Mouse (Mus musculus): Measurements from ENCODE around the gene Rasgef1b.

Gene Rasgef1b

GRCm38 (mm10) chr5:99606164-99606858 lies 122.6 kb downstream of the Rasgef1b start:
- no peak for DNase-seq (ENCODE audit: extremely low read depth, low read depth)

GRCm38 (mm10) chr5:99602244-99603023 lies 126.4 kb downstream of the Rasgef1b start:
- DNase-seq (ENCODE audit: extremely low read depth, low read depth), result no peak

GRCm38 (mm10) chr5:99599376-99599775 lies 129.5 kb downstream of the Rasgef1b start:
- DNase-seq (ENCODE audit: extremely low read depth, low read depth), result no peak

- DNase-seq (ENCODE audit: extremely low read depth, low read depth), result no peak
Observed at GRCm38 (mm10) chr5:99598470-99599110, 130.3 kb downstream of the Rasgef1b start.

GRCm38 (mm10) chr5:99597701-99598100 lies 131.2 kb downstream of the Rasgef1b start:
- DNase-seq (ENCODE audit: extremely low read depth, low read depth), result no peak

GRCm38 (mm10) chr5:99591348-99591747 lies 137.5 kb downstream of the Rasgef1b start:
- no peak for DNase-seq (ENCODE audit: extremely low read depth, low read depth)

- DNase-seq (ENCODE audit: extremely low read depth, low read depth), result no peak
Observed at GRCm38 (mm10) chr5:99590539-99590938, 138.3 kb downstream of the Rasgef1b start.

GRCm38 (mm10) chr5:99587994-99588393 lies 140.9 kb downstream of the Rasgef1b start:
- no peak for DNase-seq (ENCODE audit: extremely low read depth, low read depth)

- DNase-seq (ENCODE audit: extremely low read depth, low read depth), result no peak
Observed at GRCm38 (mm10) chr5:99587589-99587988, 141.3 kb downstream of the Rasgef1b start.

- DNase-seq (ENCODE audit: extremely low read depth, low read depth), result no peak
Observed at GRCm38 (mm10) chr5:99586287-99586686, 142.6 kb downstream of the Rasgef1b start.

- no peak for DNase-seq (ENCODE audit: extremely low read depth, low read depth)
Observed at GRCm38 (mm10) chr5:99585166-99585898, 143.5 kb downstream of the Rasgef1b start.

- no peak for DNase-seq (ENCODE audit: extremely low read depth, low read depth)
Observed at GRCm38 (mm10) chr5:99584266-99584665, 144.6 kb downstream of the Rasgef1b start.

- no peak for DNase-seq (ENCODE audit: extremely low read depth, low read depth)
Observed at GRCm38 (mm10) chr5:99582055-99582454, 146.8 kb downstream of the Rasgef1b start.

- DNase-seq (ENCODE audit: extremely low read depth, low read depth), result no peak
Observed at GRCm38 (mm10) chr5:99578692-99579091, 150.2 kb downstream of the Rasgef1b start.

- DNase-seq (ENCODE audit: extremely low read depth, low read depth), result no peak
Observed at GRCm38 (mm10) chr5:99575897-99576296, 153.0 kb downstream of the Rasgef1b start.

GRCm38 (mm10) chr5:99564501-99565323 lies 164.2 kb downstream of the Rasgef1b start:
- DNase-seq (ENCODE audit: extremely low read depth, low read depth), result no peak

GRCm38 (mm10) chr5:99562096-99562495 lies 166.8 kb downstream of the Rasgef1b start:
- no peak for DNase-seq (ENCODE audit: extremely low read depth, low read depth)

- no peak for DNase-seq (ENCODE audit: extremely low read depth, low read depth)
Observed at GRCm38 (mm10) chr5:99559814-99560213, 169.1 kb downstream of the Rasgef1b start.

GRCm38 (mm10) chr5:99558231-99558630 lies 170.6 kb downstream of the Rasgef1b start:
- no peak for DNase-seq (ENCODE audit: extremely low read depth, low read depth)

GRCm38 (mm10) chr5:99552645-99553044 lies 176.2 kb downstream of the Rasgef1b start:
- no peak for DNase-seq (ENCODE audit: extremely low read depth, low read depth)

Data from MEL-GATA-1-ER (cell line).